Mouse (Mus musculus) activated CD4-positive, CD25-positive, alpha-beta regulatory T cell, adult 4 months (primary cell): ENCODE data around the gene Pmvk. TPM values are rescaled to one million over a fixed set of nuclear protein-coding genes. Genes with fewer than 3 reads are reported as not detected.
"Not testable (repeated sequence)": the region's sequence is repeated elsewhere in the genome, so short reads cannot be mapped to it uniquely, and the experiment has no call there.

ENCODE experiments used
- ATAC-seq: one replicate; pipeline ENCODE4 v1.8.0; 2017
- polyA plus RNA-seq, 2 experiments: library from polyadenylated mRNA; unstranded; fragments of 100-300 nt; shearing (Covaris generic); gene quantifications; one replicate each; pipeline ENCODE4 v1.2.1; 2017

Gene Pmvk
- polyA plus RNA-seq: 10 to 100 TPM; 31.4 to 41.9 TPM

DNA sequence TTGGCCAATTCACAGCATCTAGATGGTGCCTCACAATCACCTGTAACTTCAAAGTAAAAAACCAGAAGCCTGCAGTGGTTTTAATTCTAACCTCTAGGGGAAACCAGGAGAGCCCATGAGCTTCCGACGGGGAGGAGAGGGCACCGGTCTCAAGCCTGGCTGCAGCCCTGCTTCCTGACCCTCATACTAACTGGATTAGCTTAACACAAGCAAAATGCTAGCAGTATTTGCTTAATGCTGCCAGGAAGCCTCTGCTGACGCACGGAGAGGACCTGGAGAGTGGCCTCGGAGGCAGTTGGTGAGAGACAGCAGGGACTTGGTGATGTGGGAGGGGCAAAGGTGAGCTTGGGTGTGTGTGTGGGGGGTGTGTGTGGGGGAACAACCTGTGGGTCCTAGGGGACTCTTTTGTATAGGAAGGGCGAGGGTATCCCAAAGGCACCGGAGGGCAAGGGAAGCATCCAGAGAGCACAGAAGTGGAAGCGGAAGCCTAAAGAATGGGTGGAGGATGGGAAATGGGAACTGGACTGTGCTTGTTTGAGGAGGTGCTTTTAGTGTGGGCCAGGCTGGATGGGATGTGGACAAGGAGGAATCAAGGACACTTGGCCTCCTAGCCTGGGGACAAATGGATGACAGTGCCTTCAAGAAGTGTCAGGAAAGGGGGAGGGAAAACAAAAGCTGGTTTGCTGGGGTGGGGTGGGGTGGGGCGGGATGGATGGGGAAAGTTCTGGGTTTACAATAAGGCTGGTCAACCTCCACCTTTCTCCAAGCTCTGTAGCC lies at the start of gene Pmvk:
Gene Pmvk (plus strand): TSS at position 141 of the 777 bp plus-strand sequence.
- no peak for ATAC-seq

DNA sequence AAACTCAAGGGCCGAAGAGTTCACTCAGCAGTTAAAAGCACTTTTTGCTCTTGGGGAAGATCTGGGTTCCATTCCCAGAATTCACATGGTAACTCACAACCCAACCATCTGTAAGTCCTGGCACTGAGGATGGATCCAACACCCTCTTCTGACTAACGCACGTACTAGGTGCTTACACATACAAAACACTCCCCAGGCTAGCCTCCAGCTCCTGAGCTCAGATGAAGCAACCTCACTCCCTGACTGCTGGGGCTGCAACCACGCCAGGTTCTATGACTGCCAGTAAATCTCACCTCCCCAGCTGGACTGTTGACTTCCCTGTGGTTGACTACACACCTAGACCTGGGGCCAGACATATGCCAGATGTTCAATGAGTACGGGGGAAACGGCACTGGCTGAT lies 47.5 kb upstream of the Pmvk start:
- no peak for ATAC-seq

DNA sequence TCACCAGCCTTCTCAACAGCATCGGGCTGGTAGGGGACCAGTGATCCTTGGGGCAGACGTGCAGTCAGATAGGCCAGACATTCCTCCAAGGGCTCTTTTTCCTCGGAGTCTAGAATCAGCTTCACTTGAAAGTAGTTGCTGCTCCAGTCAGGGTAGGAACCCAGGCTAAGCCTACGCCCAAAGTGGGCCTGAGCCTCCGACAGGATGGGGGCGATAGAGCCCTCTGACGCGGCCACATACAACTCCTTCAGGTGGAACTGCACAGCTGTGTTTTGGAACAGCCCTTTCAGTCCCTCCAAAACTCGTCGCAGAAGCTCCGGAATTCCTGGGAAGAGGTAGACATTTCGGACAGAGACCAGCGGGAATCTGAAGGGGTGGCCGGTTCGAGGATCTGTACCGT lies 45.9 kb upstream of the Pmvk start:
- no peak for ATAC-seq

DNA sequence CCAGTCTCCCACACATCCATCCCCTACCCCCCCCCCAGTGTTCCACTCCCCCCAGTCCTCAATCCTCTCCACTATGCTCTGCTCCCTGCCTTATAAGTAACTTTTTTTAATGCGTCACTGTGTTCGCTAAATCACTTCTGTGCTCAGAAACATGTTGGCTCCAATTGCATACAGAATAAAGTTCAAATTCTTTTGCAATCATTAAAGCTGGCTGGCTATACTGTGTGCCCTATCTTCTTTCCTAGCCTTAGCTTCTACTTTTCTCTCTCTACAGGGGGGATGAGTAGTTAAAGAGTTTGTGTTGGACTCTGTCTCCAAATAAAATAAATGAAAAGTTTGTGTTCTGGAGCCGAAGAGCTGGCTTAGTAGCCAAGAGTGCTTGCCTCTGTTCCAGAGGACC lies 44.6 kb upstream of the Pmvk start:
- ATAC-seq: no peak

DNA sequence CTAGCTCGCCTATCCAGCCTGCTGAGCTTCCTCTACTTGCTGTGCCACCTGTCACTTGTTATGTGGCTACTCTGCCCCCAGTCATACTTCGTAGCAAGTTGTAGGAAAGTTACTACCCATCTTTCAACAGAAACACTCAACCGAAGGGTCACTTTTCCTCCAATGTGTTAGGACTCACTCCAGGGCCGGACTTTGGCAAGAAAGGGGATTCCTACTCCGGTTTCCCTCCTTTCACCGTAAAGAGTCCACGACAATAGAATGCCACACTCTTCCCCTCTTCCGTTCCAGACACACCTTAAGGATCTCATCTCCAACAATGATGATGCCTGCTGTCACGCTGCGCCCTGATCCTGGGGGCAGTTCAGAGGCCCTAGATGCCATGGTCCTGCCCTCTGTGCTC lies 43.5 kb upstream of the Pmvk start:
- no peak for ATAC-seq

DNA sequence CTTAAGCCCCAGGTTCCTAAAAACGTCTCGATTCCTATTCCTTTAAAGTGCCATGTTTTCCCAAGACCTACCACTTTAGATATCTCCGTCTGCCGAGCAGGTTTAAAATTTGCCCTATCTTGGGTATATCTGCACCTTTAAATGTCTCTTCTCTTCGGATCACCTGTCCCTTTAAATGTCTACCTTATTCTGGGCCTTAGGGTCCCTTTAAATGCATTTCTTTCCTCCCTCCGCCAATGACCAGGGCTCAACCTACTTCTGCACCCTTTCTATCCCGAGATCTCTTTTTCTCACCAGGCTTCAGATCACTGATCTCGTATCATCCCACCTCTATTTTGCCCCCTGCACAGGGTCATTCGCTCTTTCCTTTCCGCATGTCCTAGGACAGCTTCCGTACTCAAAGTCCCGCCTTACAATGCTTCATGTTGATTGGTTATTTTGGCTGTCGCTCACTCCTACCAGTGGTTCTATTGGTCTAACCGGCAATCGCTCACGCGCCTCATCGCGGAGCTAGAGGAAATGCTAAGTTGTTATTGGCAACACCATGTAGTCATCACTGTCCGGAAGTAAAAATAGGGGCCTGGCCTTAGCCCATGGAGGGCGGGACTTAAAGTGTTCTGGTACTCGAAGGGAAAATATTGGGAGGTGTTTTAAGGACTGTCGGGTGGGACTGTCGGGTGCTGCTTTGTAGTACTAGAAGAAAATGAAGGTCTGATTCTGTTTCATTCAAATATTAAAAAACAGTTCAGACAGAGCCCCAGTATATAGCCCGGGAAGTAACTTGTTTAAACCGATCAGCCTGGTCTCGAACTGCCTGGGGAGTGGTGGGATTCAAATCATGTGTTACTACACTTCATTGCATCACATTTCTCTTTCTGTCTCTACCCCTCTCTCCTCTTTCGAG lies 42.6 kb upstream of the Pmvk start, which contains the start of gene Flad1:
Gene Flad1 (minus strand): TSS at position 381 of the 904 bp plus-strand sequence.
- ATAC-seq: peak; percentile 100

DNA sequence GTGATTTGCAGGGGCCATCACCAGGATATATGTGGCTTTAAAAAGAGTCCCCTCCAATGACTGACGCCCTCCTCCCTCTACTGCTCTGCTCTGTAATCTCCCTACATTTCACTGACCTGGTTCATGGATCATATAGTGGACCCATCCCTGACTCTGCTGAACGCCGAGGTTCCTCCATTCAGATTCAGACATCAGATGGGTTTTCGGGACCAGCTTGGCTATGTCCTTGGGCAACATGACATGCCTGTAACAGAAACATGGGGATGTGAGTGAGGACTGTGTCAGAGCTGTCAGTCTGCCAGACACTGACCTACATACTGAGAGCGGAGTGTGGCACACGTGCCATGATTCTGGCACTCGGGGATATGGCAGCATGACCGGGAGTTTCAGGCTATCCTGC lies 38.2 kb upstream of the Pmvk start:
- no peak for ATAC-seq

DNA sequence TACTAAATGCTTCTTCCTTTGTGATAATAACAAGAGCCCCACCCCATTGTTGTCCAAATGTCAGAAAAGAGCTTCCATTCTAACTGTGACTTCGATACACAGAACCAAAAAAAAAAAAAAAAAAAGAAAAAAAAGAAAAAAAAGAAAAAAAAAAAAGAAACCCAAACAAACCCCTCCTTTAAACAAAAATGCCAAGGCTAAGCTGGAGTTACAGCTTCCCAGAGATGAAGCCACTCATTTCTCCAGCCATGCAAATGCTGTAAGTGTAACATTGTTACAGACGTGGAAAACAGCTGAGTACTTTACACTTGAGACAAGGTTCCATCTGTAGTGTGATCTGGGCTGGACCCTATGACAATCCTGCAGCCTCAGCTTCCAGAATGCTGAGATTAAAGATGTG lies 37.2 kb upstream of the Pmvk start:
- no peak for ATAC-seq

DNA sequence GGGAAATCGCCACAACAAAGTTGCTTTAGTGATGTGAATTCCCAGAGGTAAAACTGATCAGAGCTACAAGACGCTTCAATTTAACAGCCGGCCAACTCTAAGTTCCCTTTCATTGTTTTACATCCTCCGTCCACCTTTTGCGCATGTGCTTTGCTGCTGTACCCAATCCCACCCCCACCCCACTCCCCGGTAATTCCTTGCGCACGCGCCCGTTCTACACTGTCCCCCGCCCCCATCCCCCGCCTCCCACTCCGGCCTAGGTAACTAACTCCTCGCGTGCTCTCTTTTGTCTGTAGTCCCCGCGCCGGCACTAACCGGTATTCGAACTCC lies 36.5 kb upstream of the Pmvk start:
- no peak for ATAC-seq

DNA sequence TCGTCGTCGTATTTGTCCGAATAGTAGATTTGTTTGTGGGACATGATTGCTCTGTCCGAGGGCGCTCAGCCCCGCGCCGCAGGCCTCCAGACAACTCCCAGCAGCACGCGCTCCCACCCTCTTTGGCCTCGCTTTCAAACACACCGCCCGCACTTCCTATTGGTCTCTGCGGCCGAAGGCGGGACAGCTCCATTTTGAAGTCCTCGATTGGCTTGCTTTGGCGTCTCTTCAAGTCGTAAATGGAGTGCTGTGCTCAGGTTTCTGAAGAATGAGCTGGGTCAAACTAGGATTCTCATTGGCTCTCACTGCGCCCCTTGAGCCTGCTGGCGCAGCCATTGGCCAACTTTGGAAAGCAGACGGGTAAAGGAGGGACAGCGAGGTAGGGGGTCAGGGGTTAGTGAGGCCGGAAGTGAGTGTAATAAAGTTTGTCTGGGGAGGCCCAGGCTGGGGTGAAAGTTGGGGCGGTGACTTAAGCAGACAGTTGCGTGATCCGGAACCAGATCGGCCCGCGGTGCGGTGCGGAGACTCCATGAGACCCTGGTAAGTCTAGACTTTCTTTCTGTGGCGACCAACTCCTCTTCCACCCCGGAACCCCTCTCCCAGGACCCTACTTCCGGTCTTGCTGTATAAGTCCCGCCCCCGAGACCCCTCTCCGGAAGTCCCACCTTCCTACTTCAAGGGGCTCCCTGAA lies 36.0 kb upstream of the Pmvk start, which contains the start of the genes Cks1b and Shc1:
Gene Cks1b (minus strand): TSS at position 214 of the 691 bp plus-strand sequence.
Gene Shc1 (plus strand): TSS at position 274 of the 691 bp plus-strand sequence.
- ATAC-seq: peak; percentile 99

DNA sequence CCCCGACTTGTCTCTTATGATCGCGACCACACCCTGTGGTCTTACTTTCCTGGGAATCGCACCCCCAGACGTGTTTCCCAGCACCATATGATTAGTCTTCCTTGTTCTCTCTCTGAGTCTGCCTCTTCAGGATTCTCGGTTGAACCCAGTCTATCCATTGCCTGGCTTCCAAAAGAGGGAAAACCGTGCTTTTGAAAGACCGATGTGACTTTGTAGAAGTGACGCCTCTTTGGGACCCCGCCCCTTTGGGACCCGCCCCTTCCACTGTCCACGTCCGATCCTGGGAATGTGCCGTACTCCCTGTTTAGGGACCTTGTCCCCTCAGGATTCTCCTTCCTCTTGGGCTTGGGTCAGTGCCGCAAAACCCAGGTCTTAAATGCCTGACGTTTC lies 35.5 kb upstream of the Pmvk start:
- no peak for ATAC-seq

DNA sequence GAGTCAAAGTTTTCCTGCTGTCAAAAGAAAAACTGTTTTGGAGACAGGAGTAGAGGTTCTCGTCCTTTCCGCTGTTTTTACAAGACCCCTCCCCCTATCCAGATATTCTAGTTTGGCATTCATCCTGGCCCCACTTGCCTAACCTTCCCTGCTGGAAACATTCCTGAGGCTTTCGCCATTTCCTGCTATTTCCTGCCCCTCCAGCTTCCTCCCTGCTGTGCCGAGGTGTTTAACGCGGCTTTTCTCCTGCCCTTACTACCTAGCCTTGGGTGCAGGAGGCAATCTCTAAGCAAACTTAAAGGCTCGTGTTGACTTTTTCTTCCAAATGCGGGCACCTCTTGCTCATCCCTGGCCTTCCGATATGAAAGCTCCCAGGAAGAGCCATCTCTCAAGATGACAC lies 34.8 kb upstream of the Pmvk start:
- ATAC-seq: no peak

DNA sequence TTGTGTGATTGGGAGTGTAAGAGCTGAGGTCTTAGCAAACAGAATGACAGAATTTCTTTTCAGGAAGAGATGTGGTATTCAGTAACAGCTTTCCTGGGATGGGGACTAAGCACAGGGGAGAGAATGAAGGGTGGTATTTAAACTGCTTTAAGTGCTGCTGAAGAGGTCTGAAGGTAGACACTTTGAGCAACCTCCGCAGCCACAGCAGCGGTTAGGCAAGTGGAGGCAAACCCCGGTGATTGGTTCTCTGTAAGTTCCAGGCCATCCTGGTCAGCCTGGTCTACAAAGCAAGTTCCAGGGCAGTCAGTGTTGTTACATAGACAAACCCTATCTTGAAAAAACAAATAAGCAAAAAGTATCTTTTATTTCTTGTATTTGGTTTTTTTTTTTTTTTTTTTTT lies 34.4 kb upstream of the Pmvk start:
- ATAC-seq: no peak

DNA sequence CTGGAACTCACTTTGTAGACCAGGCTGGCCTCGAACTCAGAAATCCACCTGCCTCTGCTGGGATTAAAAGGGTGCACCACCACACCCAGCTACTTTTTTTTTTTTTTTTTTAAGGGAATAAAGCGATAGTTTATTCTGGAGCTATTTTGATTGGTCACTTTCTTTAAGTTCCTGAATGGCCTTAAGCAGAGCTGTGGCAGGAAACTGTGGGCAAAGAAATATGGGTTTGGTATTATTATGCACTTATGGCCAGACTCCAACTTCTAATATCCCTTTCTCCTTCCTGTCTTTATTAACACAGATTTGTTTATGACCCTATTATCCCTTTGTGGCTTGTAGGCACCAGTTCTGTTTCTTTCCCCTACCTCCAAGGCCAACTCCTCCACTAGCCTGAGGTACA lies 33.9 kb upstream of the Pmvk start:
- no peak for ATAC-seq

DNA sequence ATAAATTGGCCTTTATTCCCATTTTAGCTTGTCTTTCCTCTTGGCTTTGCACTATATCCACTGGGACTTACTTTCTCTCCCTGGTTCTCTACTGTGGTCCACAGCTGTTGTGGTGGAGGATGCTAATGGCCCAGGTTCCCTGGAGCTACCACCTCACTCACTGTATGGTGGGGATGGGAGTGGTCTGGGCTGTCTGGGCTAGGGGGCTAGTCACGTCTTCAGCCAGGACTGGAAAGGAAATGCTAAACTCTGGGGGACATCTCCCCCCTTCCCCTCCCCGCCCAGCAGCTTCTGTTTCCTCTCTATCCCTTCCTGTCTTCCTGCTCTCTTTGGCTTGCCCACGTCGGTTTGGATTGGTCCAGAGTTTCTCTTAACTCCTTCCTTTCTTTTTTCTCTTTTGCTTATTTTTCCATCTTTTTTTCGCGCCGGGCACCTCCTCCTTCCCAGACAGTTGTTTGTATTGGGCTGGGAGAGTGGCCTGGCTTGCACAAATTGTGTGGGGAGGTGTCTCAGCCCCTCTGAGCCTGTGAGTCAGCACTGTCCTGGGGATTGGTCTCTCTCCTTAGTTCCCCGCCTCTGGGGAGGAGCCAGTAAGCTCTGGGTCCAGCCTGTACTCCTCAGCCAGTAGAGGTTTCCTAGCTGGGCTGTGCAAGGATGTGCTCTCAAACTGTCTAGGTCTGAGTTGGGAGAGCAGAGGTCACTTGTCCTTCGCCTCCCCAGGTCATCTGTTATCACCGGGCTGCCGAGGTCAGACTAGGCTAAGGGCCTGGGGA lies 33.2 kb upstream of the Pmvk start:
- no peak for ATAC-seq

DNA sequence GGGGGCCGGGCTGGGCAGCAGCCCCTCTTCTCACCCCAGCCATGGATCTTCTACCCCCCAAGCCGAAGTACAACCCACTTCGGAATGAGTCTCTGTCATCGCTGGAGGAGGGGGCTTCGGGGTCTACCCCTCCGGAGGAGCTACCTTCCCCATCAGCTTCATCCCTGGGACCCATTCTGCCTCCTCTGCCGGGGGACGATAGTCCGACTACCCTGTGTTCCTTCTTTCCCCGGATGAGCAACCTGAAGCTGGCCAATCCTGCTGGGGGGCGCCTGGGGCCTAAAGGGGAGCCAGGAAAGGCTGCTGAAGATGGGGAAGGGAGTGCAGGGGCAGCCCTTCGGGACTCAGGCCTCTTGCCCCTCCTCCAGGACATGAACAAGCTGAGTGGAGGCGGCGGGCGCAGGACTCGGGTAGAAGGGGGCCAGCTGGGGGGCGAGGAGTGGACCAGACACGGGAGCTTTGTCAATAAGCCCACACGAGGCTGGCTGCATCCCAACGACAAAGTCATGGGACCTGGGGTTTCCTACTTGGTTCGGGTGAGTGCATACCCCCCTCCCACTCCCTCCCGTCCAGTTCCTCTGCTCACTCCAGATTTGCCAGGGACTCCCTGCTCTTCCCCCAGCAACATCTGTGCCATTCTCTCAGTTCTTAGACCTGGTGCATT lies 32.4 kb upstream of the Pmvk start:
- ATAC-seq: no peak

DNA sequence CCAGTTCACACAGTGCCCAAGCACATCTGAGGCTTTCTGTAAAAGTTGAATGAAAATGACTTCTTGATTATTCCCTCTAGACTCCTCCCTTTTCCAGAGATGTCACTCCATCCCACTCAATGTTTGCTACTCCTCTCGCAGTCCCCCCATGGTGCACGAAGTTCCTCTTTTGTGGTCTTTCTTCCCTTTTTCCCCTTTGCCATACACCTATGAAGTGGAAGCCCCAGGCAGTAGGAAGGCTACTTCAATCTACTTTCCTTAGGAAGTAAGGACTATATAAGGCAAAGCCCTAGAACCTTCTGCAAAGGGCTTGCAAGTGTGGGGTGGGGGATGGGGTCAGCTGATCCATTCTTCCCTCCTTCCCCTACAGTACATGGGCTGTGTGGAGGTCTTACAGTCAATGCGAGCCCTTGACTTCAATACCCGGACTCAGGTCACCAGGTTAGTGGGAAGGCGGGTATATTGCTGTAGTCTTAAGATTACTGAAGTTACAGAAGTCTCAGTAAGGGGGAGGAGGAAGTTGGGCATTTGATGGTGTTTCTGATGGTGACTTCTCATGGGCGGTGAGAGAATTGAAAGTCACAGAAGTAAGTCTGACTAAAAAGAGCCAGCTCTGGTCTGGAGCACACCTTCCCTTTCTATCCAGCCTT lies 31.7 kb upstream of the Pmvk start:
- no peak for ATAC-seq

DNA sequence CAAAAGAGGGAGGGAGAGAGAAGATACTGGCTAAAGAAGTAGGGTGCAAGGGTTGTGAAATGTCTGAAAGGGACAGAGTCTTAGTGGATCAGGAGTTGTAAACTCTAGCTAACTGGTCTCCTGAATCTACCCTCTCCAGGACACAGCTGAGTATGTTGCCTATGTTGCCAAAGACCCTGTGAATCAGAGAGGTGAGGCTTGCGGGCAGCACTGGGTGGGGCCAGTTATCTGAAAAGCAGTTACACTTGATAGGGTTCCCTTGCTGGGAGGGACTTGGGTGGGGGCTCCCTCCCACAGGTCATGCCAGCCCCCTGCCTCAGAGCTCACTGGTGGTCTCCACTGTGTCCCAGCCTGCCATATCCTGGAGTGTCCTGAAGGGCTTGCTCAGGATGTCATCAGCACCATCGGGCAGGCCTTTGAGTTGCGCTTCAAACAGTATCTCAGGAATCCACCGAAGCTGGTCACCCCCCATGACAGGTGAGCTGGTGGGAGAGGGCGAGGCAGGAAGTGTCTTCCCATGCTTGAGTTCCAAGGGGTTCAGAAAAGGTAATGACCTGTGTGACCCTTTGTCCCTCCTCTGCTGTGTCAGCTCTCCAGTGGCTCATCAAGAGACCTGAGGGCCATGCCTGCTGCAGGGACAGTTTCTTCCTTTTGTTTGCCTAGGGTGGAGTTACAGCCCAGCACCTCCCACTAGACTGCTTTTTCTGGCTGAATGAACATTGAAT lies 29.8 kb upstream of the Pmvk start:
- no peak for ATAC-seq

DNA sequence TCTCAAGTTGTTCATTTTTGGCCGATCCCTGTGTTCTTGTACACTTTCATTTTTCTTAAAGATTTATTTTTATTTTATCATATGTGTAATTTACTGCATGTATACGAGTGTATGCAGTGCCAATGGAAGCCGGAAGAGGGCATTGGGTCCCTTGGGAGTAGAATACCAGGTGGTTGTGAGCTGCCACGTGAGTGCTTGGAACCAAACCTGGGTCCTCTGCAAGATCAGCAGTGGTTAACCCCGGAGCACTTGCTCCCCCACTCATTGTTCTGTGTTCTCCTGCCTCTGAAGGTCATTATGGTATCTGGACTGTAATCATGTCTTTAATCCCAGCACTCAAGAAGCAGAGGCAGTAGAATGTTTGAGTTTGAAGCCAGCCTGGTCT lies 29.2 kb upstream of the Pmvk start:
- no peak for ATAC-seq

DNA sequence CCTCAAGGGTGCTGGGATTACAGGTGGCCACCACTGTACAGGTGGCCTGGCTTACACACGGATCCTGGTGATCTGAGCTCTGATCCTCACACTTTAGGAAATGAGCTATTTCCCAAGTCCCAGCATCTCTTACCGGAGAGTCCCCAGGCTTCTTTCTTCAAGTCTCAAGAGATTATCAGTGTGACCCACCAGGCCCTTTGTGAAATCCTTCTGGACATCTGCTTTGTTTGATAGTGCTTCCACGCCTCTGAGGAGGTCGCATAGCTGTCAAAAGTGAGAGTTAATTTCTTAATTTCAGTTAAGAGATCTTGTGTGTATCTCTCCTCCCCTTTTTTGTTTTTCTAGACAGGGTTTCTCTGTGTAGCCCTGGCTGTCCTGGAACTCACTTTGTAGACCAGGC lies 28.5 kb upstream of the Pmvk start:
- ATAC-seq: no peak

DNA sequence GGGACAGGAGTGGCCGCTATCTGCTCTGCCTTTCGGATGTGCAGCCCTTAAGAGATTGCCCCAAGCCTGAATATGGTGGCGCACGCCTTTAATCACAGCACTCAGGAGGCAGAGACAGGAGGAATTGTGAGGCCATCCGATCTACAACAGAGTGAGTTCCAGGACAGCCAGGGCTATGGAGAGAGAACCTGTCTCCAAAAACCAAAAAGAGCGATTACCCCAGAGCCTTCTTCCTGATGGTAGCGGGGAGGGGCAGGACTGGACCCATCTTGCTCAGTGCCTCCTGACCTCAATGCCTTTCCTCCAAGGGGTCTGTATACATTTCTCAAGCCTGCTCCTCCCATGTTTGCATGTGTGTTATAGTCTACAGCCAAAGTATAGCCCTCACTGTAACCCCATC lies 25.3 kb upstream of the Pmvk start:
- not testable (repeated sequence) for ATAC-seq
